Mouse (Mus musculus): ENCODE data around the gene Psen1. TPM values are rescaled to one million over a fixed set of nuclear protein-coding genes. Genes with fewer than 3 reads are reported as not detected.

Psen1 gene
- polyA plus RNA-seq, 1 experiment from 2014 or later: 76.2 TPM

GRCm38 (mm10) chr12:83781204-83781603, 93.3 kb downstream of the Psen1 start:
- ATAC-seq (ENCODE audit: low FRiP score): no peak
- Histone ChIP-seq H3K27me3 (ENCODE audit: control insufficient read depth, insufficient read depth, low read length) (no peaks in the 10 kb centered on the region), H3K9ac (ENCODE audit: low read length) (no peak overlapping the region), H3K27ac (ENCODE audit: low read depth, low read length) (no peak overlapping the region), H3K9me3 (ENCODE audit: control insufficient read depth, low read length) (no peaks in the 10 kb centered on the region), H3K4me2 (no peak overlapping the region), H3K4me1 (ENCODE audit: control insufficient read depth, insufficient read depth, low read length) (no peaks in the 10 kb centered on the region), H3K4me3 (ENCODE audit: low read depth, low read length) (no peak overlapping the region), H3K36me3 (ENCODE audit: control insufficient read depth, insufficient read depth, low read length) (no peaks in the 10 kb centered on the region)
- WGBS: 77% methylated on average over 7 of the region's 7 CpGs
- DNase-seq (ENCODE audit: low spot score, missing footprints): no peak

- H3K4me3 ChIP-seq (ENCODE audit: low read depth, low read length): no peak overlapping the region
- H3K36me3 ChIP-seq (ENCODE audit: control insufficient read depth, insufficient read depth, low read length): no peaks in the 10 kb centered on the region
- no peaks in the 10 kb centered on the region for H3K4me1 ChIP-seq (ENCODE audit: control insufficient read depth, insufficient read depth, low read length)
- no peak overlapping the region for H3K27ac ChIP-seq (ENCODE audit: low read depth, low read length)
- ATAC-seq (ENCODE audit: low FRiP score): no peak
- no peaks in the 10 kb centered on the region for H3K27me3 ChIP-seq (ENCODE audit: control insufficient read depth, insufficient read depth, low read length)
- no peak overlapping the region for H3K4me2 ChIP-seq
- no peaks in the 10 kb centered on the region for H3K9me3 ChIP-seq (ENCODE audit: control insufficient read depth, low read length)
- no peak overlapping the region for H3K9ac ChIP-seq (ENCODE audit: low read length)
- no peak for DNase-seq (ENCODE audit: low spot score, missing footprints)
- WGBS: 79% methylated on average over 23 of the region's 23 CpGs
Measured at GRCm38 (mm10) chr12:83781640-83782278, 93.8 kb downstream of the Psen1 start.

GRCm38 (mm10) chr12:83782669-83783068, 94.7 kb downstream of the Psen1 start:
- WGBS: 91% methylated on average over 10 of the region's 10 CpGs

More at GRCm38 (mm10) chr12:83782669-83783068, 94.7 kb downstream of the Psen1 start:
- no peak for ATAC-seq (ENCODE audit: low FRiP score)
- Histone ChIP-seq H3K27ac (ENCODE audit: low read depth, low read length) (no peak overlapping the region), H3K9me3 (ENCODE audit: control insufficient read depth, low read length) (no peaks in the 10 kb centered on the region), H3K4me2 (no peak overlapping the region), H3K4me1 (ENCODE audit: control insufficient read depth, insufficient read depth, low read length) (no peaks in the 10 kb centered on the region), H3K9ac (ENCODE audit: low read length) (no peak overlapping the region), H3K36me3 (ENCODE audit: control insufficient read depth, insufficient read depth, low read length) (no peaks in the 10 kb centered on the region), H3K4me3 (ENCODE audit: low read depth, low read length) (no peak overlapping the region), H3K27me3 (ENCODE audit: control insufficient read depth, insufficient read depth, low read length) (no peaks in the 10 kb centered on the region)
- DNase-seq (ENCODE audit: low spot score, missing footprints): no peak

Other genes starting within 250 kb of the Psen1 start
- gene Dpf3, start 200.4 kb upstream of the Psen1 start, polyA plus RNA-seq (2014; fragmentation: Nextera tagmentation; extraction: Ambion mirVana): 11.3 and 13.7 TPM in 2 replicates
- 21.3 and 23.8 TPM in 2 replicates for gene Dcaf4, start 167.7 kb upstream of the Psen1 start, polyA plus RNA-seq (2014; fragmentation: Nextera tagmentation; extraction: Ambion mirVana)
- gene Zfyve1, start 90.9 kb upstream of the Psen1 start, polyA plus RNA-seq (2014; fragmentation: Nextera tagmentation; extraction: Ambion mirVana): 19.4 and 21.4 TPM in 2 replicates
- gene Rbm25, start 56.9 kb upstream of the Psen1 start, polyA plus RNA-seq (2014; fragmentation: Nextera tagmentation; extraction: Ambion mirVana): 262 and 278 TPM in 2 replicates
- gene Papln, start 75.5 kb downstream of the Psen1 start, polyA plus RNA-seq (2014; fragmentation: Nextera tagmentation; extraction: Ambion mirVana): 0.04 TPM in 1 of 2 replicates, not detected in the other
- gene Numb, start 233.8 kb downstream of the Psen1 start, polyA plus RNA-seq (2014; fragmentation: Nextera tagmentation; extraction: Ambion mirVana): 27.2 and 27.8 TPM in 2 replicates

All from midbrain, embryonic 11.5 days (tissue).